Mouse (Mus musculus) adrenal gland, postnatal 25 days (tissue): Measurements from ENCODE around the gene Cyp1a2. TPM values are rescaled to one million over a fixed set of nuclear protein-coding genes. Genes with fewer than 3 reads are reported as not detected.
A peak's percentile ranks its signal among the peaks of the same experiment; 100 is the strongest.
"Not testable (repeated sequence)": the region's sequence is repeated elsewhere in the genome, so short reads cannot be mapped to it uniquely, and the experiment has no call there.

Experiments
- DNase-seq: peaks from one replicate; pipeline ENCODE4 v3.0.0; 2021; ENCODE audit warnings: mixed read lengths
- long read RNA-seq: library from polyadenylated mRNA; stranded (forward); transcript quantifications from one replicate; pipeline ENCODE4 v2.0.0, GENCODE M21; 2021
- total RNA-seq: library from RNA; stranded (reverse); gene quantifications from 2 replicates; pipeline ENCODE4 v1.2.3, GENCODE M21; 2021

Gene Cyp1a2
- 5.5 TPM in 1 of 2 replicates, not detected in the other for total RNA-seq
- long read RNA-seq, transcript Cyp1a2-201 (7 exons, 1,940 nt), result major isoform, 485 of 523 reads
- long read RNA-seq, partial matches to known transcripts, result 31 of 523 reads
- long read RNA-seq, other reads (novel, unspliced or antisense), result 7 of 523 reads

DNA sequence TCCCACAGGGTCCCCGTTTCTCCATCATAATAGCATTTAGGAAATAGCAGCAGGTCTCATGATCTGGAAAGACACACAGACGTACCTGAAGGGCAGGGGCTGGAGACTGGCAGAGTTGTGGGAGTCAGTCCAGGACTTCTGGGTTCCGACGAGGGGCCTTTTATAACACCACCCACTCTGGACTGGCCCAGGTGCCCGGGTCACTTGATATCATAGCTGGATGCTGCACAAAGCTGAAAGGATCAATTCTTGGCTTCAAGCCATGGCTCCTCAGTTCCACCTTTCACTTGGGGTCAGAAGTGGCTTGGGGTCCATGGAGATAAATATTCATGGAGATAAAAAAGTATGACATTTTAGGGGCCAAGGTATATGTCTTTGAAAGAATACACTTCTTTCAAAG is at the start of gene Cyp1a2:
TSS of gene Cyp1a2 (minus strand) at position 184 of the 400 bp plus-strand sequence.
- DNase-seq, result no peak

DNA sequence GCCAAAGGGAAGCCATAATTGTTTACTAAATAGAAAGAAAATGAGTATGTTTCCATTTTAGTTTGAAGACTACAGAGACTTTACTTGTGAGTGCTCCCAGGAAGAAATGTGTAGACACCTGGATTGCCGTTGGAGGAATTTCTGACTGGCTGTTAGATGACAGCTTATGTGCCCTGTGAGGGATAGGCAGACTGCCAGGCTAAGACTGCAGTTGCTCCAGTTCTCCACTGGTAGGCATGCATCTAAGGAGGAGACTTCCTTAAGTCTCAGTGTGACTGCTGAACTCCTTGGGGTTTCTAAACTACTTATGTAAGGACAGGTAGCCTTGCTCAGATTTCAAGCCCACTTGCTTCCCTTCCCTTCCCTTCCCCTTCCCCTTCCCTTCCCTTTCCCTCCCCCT is 44.8 kb upstream of the Cyp1a2 start:
- DNase-seq, result no peak

DNA sequence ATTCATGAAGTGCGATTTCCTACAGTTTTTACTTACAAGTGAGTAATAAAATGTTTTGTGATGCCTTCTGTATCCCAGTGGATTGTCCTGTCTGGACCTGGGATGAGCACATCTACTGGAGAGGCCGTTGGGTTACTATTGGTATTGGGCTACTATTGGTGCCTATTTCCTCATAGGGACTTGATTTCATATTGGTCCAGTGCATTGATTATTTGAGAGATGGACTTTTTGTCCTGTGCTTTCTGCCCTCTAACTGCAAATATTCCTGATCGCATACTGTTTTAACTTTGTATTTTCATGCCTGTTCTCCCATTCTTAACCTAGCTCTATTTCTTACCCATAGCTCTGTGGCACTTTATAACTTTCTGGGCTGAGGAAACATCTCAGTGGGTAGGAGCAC is 41.2 kb upstream of the Cyp1a2 start:
- no peak for DNase-seq

DNA sequence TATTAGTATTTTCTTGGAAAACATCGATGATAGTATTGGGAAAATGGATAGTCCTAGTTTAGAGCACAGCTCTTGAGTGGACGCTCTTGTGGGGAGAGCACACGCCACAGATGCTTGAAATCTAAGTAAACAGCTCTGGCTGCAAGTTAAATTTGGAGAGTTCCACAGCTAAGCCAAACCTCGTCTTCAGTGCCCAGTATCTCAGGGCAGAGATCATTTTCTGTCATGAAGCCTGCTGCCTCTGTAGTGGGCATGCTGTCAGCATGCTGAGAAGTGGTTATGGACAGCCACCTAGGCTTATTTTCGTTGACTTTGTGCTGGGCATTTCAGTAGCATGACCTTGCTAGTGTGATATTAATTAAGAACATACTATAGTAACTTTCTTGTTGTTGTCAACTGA is 40.3 kb upstream of the Cyp1a2 start:
- no peak for DNase-seq

DNA sequence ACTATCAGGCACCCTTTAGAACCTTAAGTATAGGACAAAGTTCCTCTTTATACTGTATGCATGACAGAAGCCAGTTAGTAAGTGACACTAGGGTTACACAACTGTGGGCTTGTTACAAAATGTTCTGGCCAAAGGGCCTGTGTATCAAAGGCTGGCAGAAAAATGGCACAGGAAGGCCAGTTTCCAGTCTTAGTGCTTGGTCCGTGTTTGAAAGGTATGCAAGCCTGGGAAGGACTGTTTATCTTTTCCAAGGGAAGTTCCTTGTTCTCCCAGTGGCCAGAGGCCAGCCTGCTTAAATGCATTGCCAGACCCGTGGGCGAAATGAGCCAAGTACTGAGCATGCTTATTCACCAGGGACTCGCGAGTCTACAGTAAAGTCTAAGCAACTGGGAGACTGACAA is 39.8 kb upstream of the Cyp1a2 start:
- peak; percentile 34 for DNase-seq

DNA sequence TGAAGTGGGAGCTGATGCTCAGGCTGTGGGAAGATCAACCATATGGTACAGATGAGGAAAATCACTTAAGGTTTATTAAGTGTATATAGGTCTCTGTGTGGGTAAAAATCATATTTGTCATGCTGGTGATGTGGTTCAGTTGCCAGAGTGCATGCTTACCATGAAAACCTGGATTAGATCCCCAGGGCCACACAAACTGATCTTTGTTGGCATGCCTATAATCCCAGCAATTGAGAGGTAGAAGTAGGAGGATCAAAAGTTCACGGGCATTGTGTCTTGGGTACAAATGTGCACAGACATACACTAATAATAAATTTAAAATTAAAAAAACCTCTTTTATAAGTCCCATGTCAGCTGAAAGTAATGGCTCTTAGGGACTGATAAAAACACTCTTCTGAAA is 38.9 kb upstream of the Cyp1a2 start:
- DNase-seq, result no peak

DNA sequence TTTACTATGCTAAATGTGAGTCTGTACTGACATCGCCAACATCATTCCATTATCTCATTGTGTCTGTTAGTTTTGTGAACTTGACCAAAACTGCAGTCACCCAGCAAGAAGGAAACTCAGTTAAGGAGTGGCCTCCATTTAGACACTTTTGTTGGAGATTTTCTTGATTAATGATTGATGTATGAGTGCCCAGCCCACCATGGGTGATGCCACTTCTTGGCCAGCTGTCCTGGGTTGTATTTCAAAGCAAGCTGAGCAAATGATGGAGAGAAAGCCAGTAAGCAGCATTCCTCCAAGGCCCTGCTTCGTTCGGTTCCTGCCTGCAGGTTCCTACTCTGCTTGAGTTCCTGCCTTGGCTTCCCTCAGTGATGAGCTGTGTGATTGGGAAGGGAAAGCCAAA is 37.2 kb upstream of the Cyp1a2 start:
- DNase-seq, result no peak

DNA sequence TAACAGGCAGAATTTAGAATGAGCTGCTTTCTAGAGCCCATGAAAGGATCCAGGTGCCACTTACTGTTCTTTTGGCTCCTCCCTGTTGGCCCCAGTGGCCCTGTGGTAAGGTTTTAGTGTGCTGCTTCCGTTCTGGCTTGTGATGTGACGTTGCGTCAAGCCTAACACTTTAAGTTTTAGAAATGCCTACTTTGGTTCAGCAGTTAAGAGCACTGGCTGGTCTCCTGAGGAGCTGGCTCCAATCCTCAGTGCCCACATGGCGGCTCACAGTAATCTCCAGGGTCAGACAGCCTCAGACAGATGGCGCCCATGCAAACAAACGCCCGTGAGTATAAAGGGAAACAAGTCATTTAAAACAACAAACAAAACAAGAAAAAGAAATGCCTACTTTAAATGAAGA is 34.9 kb upstream of the Cyp1a2 start:
- DNase-seq, result no peak

DNA sequence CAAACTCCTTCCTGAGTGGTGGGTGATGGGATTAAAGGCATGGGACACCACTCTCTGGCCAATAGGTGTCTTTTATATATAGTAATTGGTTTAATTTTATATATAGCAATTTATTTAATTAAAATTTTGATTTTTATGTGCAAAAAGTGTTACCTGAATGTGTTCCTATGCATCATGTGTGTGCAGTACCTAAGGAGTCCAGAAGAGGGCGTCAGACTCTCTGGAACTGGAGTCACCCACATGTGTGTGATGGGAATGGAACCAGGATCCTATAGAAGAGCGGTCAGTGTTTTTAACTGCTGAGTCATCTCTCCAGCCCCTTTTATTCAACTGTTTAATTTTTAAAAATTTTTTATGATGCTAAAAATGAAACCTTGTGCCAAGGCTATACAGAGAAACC is 28.7 kb upstream of the Cyp1a2 start:
- no peak for DNase-seq

DNA sequence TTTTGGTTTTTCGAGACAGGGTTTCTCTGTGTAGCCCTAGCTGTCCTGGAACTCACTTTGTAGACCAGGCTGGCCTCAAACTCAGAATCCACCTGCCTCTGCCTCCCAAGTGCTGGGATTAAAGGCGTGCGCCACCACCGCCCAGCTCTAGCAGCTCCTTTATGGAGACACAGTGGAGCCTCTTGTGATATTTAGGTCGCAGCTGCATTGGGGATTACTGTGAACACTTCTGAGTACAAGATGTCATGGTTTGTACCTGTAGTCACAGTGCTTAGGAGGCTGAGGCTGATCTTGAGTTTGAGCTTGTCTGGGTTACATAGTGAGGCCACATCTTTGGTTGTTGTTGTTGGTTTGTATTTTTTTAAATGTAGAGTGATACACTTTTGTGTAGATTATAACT is 26.7 kb upstream of the Cyp1a2 start:
- not testable (repeated sequence) for DNase-seq

DNA sequence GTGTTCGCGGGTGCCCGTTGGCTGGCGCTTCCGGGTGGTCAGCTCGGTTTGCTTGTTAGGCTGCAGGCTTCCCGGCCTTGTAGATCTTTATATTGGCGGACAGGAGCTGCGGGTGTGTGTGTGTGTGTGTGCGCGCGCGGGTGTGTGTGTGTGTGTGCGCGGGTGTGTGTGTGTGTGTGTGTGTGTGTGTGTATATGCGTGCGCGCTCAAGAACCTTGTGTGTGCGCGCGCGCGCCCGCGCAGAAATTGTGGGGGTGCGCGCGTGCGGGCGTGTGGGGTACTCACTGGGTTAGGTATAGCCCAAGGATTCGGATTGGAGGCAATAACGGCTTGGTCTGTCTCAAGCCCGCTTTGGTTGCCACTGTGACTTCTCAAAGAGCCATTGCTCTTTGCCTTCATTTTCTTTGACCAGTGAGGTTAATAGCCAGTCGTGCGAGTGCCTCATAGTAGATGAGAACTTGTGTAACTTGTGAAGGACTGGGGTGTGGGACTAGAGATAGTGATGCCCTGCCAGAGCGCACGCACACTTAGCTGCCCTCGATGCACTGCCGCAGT is 25.3 kb upstream of the Cyp1a2 start:
- DNase-seq, result peak; percentile 23

DNA sequence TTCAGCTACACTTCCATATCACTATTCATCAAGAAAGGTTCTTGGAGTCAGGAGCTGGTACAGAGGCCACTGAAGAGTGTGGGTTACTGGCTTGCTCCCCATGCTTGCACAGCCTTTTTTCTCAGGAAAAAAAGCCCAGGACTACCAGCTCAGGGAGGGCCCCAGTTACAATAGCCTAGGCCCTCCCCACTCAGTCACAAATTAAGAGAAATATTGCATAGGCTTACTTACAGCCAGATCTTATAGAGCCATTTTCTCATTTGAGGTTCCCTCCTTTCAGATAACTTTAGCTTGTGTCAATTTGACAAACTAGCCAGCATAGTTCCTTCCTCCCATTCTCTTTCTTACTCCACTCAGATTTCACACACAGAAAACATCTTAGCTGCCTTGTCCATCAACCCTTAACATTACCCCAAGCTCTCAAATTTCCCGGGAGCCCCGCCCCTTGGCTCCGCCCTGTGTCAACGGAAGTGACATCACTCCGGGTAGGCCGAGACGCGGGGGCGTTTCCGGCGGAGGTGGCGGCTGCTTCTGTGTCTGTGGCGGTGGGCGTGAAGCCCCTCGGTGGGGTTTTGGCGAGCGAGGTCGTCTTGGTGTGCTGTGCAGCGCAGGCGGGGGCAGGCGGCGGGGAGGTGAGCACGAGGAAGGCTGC is 24.7 kb upstream of the Cyp1a2 start, which contains the start of gene Edc3:
TSS of gene Edc3 (plus strand) at position 473 of the 652 bp plus-strand sequence.
- peak; percentile 90 for DNase-seq

DNA sequence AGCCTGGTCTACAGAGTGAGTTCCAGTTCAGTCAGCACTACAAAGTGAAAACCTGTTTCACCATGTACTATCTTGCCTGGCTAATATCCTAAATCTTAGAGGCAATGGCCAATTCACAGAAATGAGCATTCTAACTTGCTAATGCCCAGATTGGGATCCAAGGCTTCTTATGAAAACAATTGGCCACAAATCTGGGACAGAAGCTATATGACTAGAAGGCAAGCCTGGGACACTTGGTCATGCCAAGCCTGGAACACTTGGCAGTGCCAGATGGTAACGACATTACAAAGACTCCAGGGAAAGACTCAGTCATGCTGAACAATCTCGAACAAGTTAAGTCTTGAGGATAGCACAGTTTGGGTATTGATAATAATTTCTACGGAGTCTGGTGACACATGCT is 23.0 kb upstream of the Cyp1a2 start:
- DNase-seq, result no peak

DNA sequence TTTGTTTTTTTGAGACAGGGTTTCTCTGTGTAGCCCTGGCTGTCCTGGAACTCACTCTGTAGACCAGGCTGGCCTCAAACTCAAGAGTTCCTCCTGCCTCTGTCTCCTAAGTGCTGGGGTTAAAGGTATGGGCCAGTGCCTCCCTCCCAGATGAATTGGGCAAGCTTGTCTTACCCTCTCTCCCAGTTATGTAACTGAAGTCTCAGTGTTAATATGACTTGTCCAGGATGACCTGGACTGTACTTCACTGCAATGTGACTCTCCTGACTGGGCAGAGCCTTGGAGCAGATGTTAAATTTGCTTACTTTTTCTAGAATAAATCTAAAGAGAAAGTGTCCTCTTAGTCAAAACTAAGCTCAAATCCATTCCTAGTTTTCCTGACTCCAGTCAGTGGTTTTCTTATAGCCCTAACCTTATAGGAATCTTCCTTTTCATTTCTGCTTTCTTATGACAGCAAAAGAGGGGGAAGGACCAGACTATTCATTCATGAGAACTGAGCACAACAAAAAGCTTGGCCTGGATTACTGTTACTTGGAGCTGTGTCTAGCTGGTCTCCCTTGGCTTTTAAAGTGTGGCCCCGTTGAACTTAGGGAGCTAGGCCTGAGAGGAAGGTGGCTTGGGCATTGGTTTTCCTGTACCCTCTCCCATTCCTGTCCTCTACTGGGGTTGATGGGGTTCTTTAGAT is 15.1 kb upstream of the Cyp1a2 start:
- DNase-seq, result no peak

DNA sequence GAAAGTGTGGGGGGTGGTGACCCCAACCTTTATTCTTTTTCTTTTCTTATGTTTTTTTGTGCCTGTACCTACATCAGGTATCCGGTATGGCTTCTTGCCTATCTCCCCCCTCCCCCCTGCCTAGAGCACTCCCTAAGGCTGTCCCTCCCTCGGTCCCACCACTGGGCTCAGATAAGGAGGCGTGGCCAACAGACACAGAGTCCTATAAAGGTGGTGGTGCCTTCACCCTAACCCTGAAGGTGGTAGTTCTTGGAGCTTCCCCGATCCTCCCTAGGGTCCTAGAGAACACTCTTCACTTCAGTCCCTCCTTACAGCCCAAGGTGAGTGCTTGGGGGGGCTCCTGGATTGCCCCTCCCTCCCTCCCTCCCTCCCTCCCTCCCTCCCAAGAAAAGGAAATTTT is 13.9 kb upstream of the Cyp1a2 start:
- DNase-seq, result no peak

DNA sequence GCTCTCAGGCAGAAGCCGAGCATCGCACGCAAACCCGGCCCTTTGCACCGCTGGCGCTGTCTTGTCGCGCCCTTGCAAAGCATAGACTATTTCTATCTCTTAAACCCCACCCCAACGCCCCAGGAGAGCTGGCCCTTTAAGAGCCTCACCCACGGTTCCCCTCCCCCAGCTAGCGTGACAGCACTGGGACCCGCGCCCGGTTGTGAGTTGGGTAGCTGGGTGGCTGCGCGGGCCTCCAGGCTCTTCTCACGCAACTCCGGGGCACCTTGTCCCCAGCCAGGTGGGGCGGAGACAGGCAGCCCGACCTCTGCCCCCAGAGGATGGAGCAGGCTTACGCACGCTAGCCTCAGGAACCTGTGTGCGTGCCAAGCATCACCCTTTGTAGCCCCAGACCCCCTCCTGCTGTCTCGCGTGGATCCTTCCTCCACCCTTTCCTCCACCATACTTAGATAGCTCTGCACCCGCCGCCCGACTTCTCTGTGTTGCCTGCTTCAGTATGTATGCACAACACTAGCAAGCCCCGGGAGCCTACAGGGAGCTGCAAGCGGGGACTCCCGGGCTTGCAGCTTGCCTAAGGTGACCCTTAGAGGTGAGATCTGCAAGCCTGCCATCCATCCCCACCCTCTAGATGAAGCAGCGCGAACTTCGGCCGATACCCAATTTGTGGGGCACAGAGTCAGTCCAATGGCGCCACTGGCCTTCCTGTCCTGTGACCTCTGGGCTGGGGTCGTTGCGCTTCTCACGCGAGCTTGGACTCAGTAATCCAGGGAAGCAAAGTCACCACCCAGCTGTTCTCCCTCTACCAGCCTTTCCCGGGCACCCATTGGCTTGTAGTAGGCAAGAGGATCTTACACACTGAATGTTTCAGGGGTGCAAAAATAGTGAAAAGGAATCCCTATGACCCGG is 13.1 kb upstream of the Cyp1a2 start:
- peak; percentile 40 for DNase-seq

DNA sequence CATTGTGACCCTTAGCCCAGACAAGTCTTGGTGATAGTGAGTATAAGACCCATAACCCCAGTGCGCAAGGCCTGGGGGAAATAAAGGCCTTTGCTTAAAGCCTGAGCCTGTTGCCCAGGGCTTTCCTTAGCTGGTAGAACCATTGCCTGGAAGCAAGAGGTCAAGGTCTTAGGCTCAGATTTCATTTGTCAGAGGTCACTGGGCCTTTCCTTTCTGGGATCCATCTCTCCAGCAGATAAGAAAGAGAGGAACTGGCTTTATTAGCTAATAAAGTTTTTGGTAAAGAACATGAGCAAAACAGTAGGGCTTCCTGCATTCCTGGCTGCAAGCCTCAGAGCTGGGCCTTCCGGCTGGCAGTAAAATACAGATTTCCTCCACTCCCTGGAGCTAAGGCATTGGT is 10.6 kb upstream of the Cyp1a2 start:
- no peak for DNase-seq

DNA sequence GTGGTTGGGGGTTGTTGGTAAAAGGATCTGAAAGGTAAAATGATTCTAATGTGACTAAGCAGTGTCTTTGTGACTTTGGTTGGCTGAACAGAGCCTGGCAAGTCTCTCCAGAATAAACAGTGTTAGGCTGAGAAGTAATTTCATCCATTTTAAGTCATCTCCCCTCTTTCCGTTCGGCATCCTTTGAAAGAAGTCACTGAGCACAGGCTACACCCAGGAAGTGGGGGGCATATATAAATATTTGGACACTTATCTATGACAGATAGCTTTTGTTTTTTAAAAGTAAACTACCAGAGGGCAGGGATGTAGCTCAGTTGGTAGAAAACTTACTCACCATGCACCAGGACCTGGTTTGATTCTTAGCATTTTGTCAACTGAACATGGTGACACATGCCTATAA is 5.1 kb upstream of the Cyp1a2 start:
- DNase-seq, result no peak

DNA sequence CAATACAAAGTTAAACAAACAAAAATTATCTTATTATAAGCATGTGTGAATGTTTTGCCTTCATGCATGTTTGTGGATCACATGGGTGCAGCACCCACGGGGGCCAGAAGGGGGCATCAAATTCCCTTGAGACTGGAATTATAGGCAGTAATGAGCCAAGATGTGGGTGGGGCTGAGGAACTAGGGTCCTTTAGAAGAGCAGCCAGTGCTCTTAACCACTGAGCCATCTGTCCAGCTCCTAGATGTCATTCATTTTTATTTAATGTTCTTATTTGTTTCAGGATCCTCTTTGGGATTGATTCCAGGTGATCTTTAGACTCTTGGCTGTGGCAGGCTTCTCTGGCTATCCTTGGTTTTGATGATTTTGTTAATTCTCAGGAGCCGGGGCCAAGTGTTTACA is 4.7 kb upstream of the Cyp1a2 start:
- DNase-seq, result no peak

DNA sequence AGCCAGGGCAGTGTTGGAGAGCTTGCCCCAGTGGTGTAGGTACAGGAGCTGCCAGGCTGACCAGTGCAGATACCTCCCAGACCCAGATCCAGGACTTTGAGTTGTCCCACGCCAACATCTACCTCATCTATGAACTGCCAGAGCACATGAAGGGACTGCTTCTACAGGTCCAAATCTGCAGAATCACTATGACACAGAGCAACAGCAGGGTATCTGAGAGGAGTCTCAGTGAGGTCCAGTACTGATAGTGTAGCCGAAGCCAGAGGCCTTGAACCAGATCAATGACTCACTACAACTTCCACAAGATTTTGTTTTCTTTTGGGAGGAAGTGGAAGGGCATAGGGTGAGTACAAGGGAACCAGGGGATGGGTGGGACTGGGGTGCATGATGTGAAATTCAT is 4.2 kb upstream of the Cyp1a2 start, which contains the start of gene Cyp1a1:
TSS of gene Cyp1a1 (plus strand) at position 178 of the 400 bp plus-strand sequence.
- DNase-seq, result no peak

DNA sequence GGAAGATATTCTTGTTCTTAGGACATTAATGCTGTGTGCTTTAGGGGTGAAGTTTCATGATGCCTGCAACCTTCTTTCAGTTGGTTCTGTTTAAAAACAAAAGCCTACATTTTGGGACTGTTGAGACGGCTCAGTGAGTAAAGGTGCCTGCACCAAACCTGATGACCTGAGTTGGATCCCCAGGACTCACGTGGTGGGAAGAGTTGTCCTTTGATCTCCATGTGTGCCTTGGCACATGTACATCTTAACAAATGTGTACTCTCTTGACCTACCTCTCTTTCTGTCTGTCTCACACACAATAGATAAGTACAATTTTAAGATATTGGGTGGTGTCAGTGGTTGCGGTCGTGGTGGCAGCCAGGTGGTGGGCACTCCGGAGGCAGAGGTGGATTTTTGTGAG is 2.5 kb upstream of the Cyp1a2 start:
- no peak for DNase-seq

DNA sequence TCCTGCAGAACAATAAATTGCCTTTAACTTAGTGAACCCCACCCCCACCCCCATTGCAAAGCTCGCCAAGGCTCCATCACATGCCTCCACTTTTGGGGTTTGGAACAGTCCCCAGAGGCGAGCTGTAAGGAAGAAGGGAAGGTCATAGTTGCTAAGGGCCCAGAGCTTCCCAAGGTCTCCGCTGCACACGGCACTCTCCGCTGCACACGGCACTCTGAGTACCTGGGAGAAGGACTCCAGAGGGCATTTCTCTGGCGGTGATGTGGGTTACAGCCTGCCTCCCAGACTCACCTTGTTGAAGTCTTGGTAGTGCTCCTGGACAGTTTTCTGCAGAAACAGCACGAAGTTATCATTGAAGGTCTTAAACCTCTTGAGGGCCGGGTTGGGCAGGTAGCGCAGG is 2.1 kb downstream of the Cyp1a2 start:
- no peak for DNase-seq
